Mouse (Mus musculus) kidney, embryonic 14.5 days (tissue): ENCODE results near the gene Axdnd1. TPM values are rescaled to one million over a fixed set of nuclear protein-coding genes. Genes with fewer than 3 reads are reported as not detected.

ENCODE experiments used
- ATAC-seq: fragments of 200-750 bp; cut with Nextera tagmentation; 2 replicates; pipeline ENCODE4 v1.8.0; 2017; ENCODE audit warnings: moderate number of reproducible peaks, mild to moderate bottlenecking, moderate TSS enrichment, moderate library complexity; ENCODE audit not compliant: low FRiP score, low TSS enrichment
- H3K27ac ChIP-seq: fragments of 300-500 bp; sonication (generic); 2 replicates; pipeline ENCODE4 v1.5.1; 2014; ENCODE audit warnings: low read depth, mild to moderate bottlenecking, low read length, moderate library complexity, mixed read lengths
- H3K27me3 ChIP-seq: fragments of 300-500 bp; sonication (generic); 2 replicates; pipeline ENCODE4 v1.6.1; 2014; ENCODE audit warnings: mild to moderate bottlenecking, low read length; ENCODE audit not compliant: control insufficient read depth, insufficient read depth
- H3K36me3 ChIP-seq: fragments of 300-500 bp; sonication (generic); 2 replicates; pipeline ENCODE4 v1.6.1; 2014; ENCODE audit warnings: low read length, mixed read lengths; ENCODE audit not compliant: control insufficient read depth, insufficient read depth
- H3K4me1 ChIP-seq: fragments of 300-500 bp; sonication (generic); 2 replicates; pipeline ENCODE4 v1.6.1; 2014; ENCODE audit warnings: low read length, mixed read lengths; ENCODE audit not compliant: control insufficient read depth, insufficient read depth
- H3K4me2 ChIP-seq: fragments of 300-500 bp; sonication (generic); replicated peaks from 2 replicates; pipeline ENCODE4 v1.6.1; 2014; ENCODE audit warnings: low read depth, mild to moderate bottlenecking, low read length
- H3K4me3 ChIP-seq: fragments of 300-500 bp; sonication (generic); 2 replicates; pipeline ENCODE4 v1.5.1; 2014; ENCODE audit warnings: mild to moderate bottlenecking, low read length
- H3K9ac ChIP-seq: fragments of 300-500 bp; sonication (generic); 2 replicates; pipeline ENCODE4 v1.6.1; 2014; ENCODE audit warnings: low read depth, mild to moderate bottlenecking, low read length, moderate library complexity
- H3K9me3 ChIP-seq: fragments of 300-500 bp; sonication (generic); 2 replicates; pipeline ENCODE4 v1.6.1; 2016; ENCODE audit warnings: low read length; ENCODE audit not compliant: control insufficient read depth
- WGBS: fragments of 180-500 bp; shearing (Covaris S2); extraction: QIAGEN DNeasy Blood & Tissue Kit; methylation state at CpG from one replicate; pipeline ENCODE4 v1.1.7; 2014; 5-methylcytosine and 5-hydroxymethylcytosine counted together
- polyA plus RNA-seq: library from polyadenylated mRNA; unstranded; fragments of >200 nt; fragmentation: Nextera tagmentation; extraction: Ambion mirVana; gene quantifications from 2 replicates; pipeline ENCODE4 v1.2.1, GENCODE M21; 2014

The Axdnd1 gene
- polyA plus RNA-seq, 1 experiment from 2014 or later = 1.8 TPM

DNA sequence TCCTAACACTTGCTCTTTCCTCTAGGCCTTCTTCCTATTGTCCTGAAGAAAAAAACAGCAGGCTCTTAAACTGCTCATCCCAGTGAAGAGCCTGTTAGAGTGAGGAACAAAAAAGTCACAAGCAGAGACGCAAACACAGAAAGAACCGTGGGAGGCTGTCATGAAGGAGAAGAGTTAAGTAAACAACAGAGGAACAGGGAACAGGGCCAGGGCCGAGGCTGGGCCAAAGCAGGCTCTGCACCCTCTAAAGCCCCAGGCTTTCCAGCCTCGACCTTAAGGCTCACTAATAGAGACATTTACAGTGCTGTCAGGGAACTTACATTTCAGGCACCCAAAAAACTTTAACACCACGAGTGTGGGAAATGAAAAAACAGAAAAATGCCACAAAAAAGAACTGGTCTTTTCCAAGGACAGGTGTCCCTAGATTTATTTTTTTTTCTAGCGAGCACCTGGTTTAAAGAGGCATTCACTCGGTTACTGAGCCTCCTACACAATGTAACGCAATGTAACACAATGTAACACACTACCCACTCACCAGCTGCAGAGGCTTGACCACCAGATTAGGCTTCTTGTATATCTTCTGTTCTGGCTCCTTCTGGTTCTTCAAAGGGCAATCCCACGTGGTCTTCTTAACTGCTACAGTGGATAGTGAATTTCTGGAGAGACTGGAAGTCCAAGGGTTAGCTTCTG, 136.0 kb downstream of the Axdnd1 start:
- ATAC-seq = no peak
- no peaks in the 10 kb centered on the region for H3K4me1 ChIP-seq
- H3K27me3 ChIP-seq = no peaks in the 10 kb centered on the region
- WGBS = 42% methylated on average over 9 of the region's 9 CpGs
- H3K9ac ChIP-seq = no peak overlapping the region
- H3K9me3 ChIP-seq = no peaks in the 10 kb centered on the region
- H3K27ac ChIP-seq = no peak overlapping the region
- no peak overlapping the region for H3K4me2 ChIP-seq
- H3K36me3 ChIP-seq = no peaks in the 10 kb centered on the region
- no peak overlapping the region for H3K4me3 ChIP-seq

- H3K27me3 ChIP-seq = no peaks in the 10 kb centered on the region
- H3K9me3 ChIP-seq = no peaks in the 10 kb centered on the region
- H3K4me1 ChIP-seq = no peaks in the 10 kb centered on the region
- no peaks in the 10 kb centered on the region for H3K36me3 ChIP-seq
- ATAC-seq = no peak
- H3K4me3 ChIP-seq = no peak overlapping the region
- H3K27ac ChIP-seq = no peak overlapping the region
- H3K9ac ChIP-seq = no peak overlapping the region
- H3K4me2 ChIP-seq = no peak overlapping the region
- 76% methylated on average over 10 of the region's 10 CpGs for WGBS
These were observed 136.8 kb downstream of the Axdnd1 start for GRCm38 (mm10) chr1:156284207-156284606.

DNA sequence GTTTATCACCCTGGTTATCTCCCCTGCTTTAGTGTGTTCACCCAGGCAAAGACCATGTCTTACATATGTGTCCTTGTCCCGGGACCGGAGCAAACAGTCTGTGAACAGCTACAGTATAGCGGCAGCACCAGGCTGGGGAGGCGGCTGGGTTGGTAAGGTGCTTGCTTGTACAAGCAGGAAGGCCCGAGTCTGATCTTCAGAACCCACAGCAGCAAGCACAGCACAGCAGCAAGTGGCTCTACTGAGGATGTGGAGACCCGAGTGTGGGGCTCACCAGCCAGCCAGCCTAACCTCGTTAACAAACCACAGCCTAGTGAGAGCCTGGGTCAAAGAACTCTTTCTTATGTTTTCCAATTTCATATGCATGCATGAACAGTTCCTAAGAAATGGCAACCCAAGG, 140.8 kb downstream of the Axdnd1 start:
- Histone ChIP-seq H3K4me2 (no peak overlapping the region), H3K9ac (no peak overlapping the region), H3K4me3 (no peak overlapping the region), H3K27me3 (no peaks in the 10 kb centered on the region), H3K4me1 (no peaks in the 10 kb centered on the region), H3K27ac (no peak overlapping the region), H3K36me3 (no peaks in the 10 kb centered on the region), H3K9me3 (no peaks in the 10 kb centered on the region)
- ATAC-seq = no peak
- WGBS = 85% methylated on average over 7 of the region's 7 CpGs

DNA sequence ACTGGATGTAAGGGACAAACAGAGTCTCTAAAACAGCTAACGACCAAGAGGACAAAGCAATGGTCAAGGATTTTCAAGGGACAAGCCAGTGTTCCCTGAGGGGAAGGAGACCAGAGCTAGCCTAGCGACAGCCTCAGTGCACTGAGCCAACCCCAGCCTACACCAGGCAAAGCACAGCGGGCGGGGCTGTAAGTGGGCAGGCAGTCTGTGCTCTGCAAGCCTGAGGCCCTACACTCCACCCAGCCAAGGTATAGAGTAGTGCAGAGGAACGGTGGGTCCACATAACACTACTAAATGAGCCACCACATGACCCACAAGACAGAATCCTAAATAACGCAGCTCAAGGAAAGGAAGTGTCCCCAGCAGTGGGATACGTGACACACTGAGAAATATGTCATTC, 147.3 kb downstream of the Axdnd1 start:
- Histone ChIP-seq H3K4me2 (no peak overlapping the region), H3K27ac (no peak overlapping the region), H3K9me3 (no peaks in the 10 kb centered on the region), H3K4me3 (no peak overlapping the region), H3K36me3 (no peaks in the 10 kb centered on the region), H3K9ac (no peak overlapping the region), H3K27me3 (no peaks in the 10 kb centered on the region), H3K4me1 (no peaks in the 10 kb centered on the region)
- WGBS = 58% methylated on average over 7 of the region's 7 CpGs
- no peak for ATAC-seq

Other genes with a start within 250 kb of the Axdnd1 start
- 0.13 and 0.23 TPM in 2 replicates for gene Fam163a, start 216.1 kb downstream of the Axdnd1 start, polyA plus RNA-seq
- 0.84 and 2.7 TPM in 2 replicates for gene Tdrd5, start 117.5 kb downstream of the Axdnd1 start, polyA plus RNA-seq
- gene Nphs2, start 110.4 kb downstream of the Axdnd1 start, polyA plus RNA-seq = 5.0 and 15.5 TPM in 2 replicates
- 1,003 and 1,410 TPM in 2 replicates for gene Gm2000, start 55.1 kb downstream of the Axdnd1 start, polyA plus RNA-seq
- gene Soat1, start 53.2 kb upstream of the Axdnd1 start, polyA plus RNA-seq = 43.7 and 54.0 TPM in 2 replicates
- gene Gm10031, start 102.9 kb upstream of the Axdnd1 start, polyA plus RNA-seq = 0.66 and 0.88 TPM in 2 replicates
- 6.4 and 8.1 TPM in 2 replicates for gene Abl2, start 137.6 kb upstream of the Axdnd1 start, polyA plus RNA-seq